Mouse (Mus musculus): ENCODE results near the gene Foxp1. TPM values are rescaled to one million over a fixed set of nuclear protein-coding genes. Genes with fewer than 3 reads are reported as not detected.

The Foxp1 gene
- polyA plus RNA-seq, 1 experiment from 2014 or later, result 36.4 TPM

DNA sequence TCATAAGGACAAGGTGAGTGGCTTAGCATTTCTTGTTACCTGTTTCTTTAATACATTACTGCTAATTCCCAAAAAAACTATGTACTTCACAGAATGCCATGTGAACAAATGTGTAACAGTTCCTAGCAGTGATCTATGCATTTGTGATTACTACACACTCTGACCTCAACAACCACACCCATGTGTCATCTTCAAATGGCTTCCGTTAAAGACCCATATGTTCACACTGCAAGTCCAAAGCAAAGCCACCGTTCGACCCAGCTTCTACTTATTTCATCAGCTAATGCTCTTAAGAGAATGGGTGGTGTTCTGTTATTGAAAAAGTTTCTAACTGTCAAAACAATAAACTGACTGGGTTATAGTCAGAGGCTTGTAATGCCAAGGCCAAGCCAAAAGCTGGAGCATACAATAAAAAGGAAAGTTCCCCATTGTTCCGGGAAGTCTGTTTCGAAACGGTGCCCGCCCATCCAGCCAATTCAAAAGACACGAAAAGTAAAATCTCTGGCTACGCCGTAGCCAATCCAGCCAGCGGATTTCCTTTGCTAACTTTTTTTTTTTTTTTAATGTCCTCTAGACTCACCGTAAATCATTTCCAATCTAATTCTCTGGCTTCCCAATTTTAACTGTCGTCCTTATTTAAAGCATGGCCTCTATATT, 187.2 kb downstream of the Foxp1 start:
- H3K36me3 ChIP-seq (ENCODE audit: insufficient read depth, low read length), result no peaks in the 10 kb centered on the region
- no peak overlapping the region for H3K27ac ChIP-seq (ENCODE audit: low read length)
- no peak for ATAC-seq (ENCODE audit: low FRiP score, low TSS enrichment)
- H3K4me3 ChIP-seq (ENCODE audit: low read length), result no peak overlapping the region
- WGBS, result 40% methylated on average over 13 of the region's 13 CpGs
- H3K4me1 ChIP-seq (ENCODE audit: insufficient read depth, low read length), result peaks cover 36% of the 10 kb centered on the region
- peaks cover 2% of the 10 kb centered on the region; the same call in 1 of the 2 replicates for H3K27me3 ChIP-seq (ENCODE audit: insufficient read depth, low read length)
- peak overlapping the region; percentile 2 for H3K4me2 ChIP-seq (replicated peaks; ENCODE audit: low read depth, low read length)
- no peak overlapping the region for H3K9ac ChIP-seq (replicated peaks; ENCODE audit: low read length)
- H3K9me3 ChIP-seq (ENCODE audit: low read length), result no peaks in the 10 kb centered on the region

DNA sequence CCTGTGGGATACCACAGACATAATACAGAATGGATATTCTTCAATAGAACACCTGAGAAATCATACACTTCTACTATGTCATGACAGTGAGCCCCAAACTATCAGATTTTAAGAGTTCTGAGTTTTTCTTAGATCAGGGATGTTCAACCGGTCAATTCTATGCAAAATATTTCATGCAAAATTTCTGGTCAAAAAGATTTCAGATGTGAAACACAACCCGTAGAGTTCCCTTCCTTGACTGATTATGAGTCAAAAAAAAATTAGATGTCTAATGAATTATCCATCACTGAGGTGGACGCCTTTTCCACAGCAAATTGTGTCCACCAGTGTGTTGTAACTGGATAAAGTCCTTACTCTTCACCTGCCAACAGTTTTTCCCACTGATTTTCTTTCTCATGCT, 188.3 kb downstream of the Foxp1 start:
- Histone ChIP-seq H3K36me3 (ENCODE audit: insufficient read depth, low read length) (no peaks in the 10 kb centered on the region), H3K4me3 (ENCODE audit: low read length) (no peak overlapping the region), H3K9ac (replicated peaks; ENCODE audit: low read length) (no peak overlapping the region), H3K4me2 (replicated peaks; ENCODE audit: low read depth, low read length) (no peak overlapping the region), H3K4me1 (ENCODE audit: insufficient read depth, low read length) (peaks cover 37% of the 10 kb centered on the region), H3K27me3 (ENCODE audit: insufficient read depth, low read length) (peaks cover 2% of the 10 kb centered on the region; the same call in 1 of the 2 replicates), H3K27ac (ENCODE audit: low read length) (no peak overlapping the region), H3K9me3 (ENCODE audit: low read length) (no peaks in the 10 kb centered on the region)
- no peak for ATAC-seq (ENCODE audit: low FRiP score, low TSS enrichment)
- 92% methylated on average over 3 of the region's 3 CpGs for WGBS

DNA sequence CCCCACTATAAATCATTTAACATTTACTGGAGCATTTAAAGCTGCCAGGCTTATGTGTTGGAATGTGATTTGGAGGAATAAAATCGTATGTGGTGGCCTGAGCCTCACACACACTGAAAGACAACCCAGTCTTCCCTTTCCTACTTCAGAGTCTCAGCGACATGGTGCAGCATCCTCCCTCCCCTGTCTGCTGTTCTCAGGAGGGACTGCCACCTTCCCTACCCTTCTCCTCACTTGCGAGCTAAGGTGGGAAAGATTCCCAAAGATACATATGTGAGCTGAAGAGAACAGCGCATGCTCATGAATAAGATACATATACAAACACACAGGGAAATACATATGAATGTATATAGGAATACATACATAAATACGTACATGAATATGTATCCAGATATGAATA, 189.4 kb downstream of the Foxp1 start:
- Histone ChIP-seq H3K9ac (replicated peaks; ENCODE audit: low read length) (no peak overlapping the region), H3K9me3 (ENCODE audit: low read length) (no peaks in the 10 kb centered on the region), H3K27me3 (ENCODE audit: insufficient read depth, low read length) (peaks cover 2% of the 10 kb centered on the region; the same call in 1 of the 2 replicates), H3K4me3 (ENCODE audit: low read length) (no peak overlapping the region), H3K27ac (ENCODE audit: low read length) (no peak overlapping the region), H3K36me3 (ENCODE audit: insufficient read depth, low read length) (no peaks in the 10 kb centered on the region), H3K4me1 (ENCODE audit: insufficient read depth, low read length) (peaks cover 38% of the 10 kb centered on the region), H3K4me2 (replicated peaks; ENCODE audit: low read depth, low read length) (no peak overlapping the region)
- ATAC-seq (ENCODE audit: low FRiP score, low TSS enrichment), result no peak
- 73% methylated on average over 5 of the region's 5 CpGs for WGBS

DNA sequence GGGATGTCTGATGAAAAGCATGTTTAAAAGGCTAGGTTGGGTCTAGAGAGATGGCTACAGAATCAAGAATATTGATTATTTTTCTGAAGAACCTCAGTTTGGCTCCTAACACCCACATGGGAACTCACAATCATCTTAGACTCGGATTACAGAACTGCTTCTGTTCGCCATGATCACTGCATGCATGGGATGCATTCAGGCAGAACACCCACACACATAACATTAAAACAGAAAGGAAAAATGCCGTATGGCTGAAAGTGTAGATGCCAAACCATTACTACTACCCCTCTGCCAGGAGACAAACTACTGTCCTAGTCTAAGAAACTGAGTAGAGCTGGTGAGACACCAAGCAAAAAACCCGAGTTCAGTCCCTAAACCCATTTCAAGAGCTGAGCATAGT, 192.4 kb downstream of the Foxp1 start:
- WGBS, result 68% methylated on average over 4 of the region's 4 CpGs
- Histone ChIP-seq H3K9ac (replicated peaks; ENCODE audit: low read length) (no peak overlapping the region), H3K36me3 (ENCODE audit: insufficient read depth, low read length) (no peaks in the 10 kb centered on the region), H3K4me1 (ENCODE audit: insufficient read depth, low read length) (peaks cover 12% of the 10 kb centered on the region; the same call in 1 of the 2 replicates), H3K4me2 (replicated peaks; ENCODE audit: low read depth, low read length) (no peak overlapping the region), H3K27ac (ENCODE audit: low read length) (no peak overlapping the region), H3K9me3 (ENCODE audit: low read length) (no peaks in the 10 kb centered on the region), H3K4me3 (ENCODE audit: low read length) (no peak overlapping the region), H3K27me3 (ENCODE audit: insufficient read depth, low read length) (peaks cover 2% of the 10 kb centered on the region; the same call in 1 of the 2 replicates)
- no peak for ATAC-seq (ENCODE audit: low FRiP score, low TSS enrichment)

DNA sequence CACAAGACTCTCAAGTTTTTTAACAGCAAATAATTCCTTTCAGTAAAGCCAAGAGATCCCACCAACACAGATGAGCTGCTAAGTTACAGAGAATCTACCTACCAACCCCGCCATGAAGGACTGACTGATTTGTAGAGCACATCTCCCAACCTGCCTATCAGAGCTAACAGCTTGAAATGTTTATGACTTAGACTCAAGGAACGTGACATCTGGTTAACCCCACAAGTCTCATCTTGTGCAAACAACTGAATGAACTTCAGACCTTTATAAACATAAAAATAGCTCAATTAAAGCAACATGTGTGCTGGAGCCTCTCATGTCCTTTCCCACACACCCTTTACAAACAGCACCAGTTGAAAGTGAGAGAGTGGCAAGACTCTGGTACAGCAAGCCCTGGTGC, 193.9 kb downstream of the Foxp1 start:
- Histone ChIP-seq H3K27ac (ENCODE audit: low read length) (no peak overlapping the region), H3K4me3 (ENCODE audit: low read length) (no peak overlapping the region), H3K9ac (replicated peaks; ENCODE audit: low read length) (no peak overlapping the region), H3K4me1 (ENCODE audit: insufficient read depth, low read length) (peaks cover 11% of the 10 kb centered on the region; the same call in 1 of the 2 replicates), H3K4me2 (replicated peaks; ENCODE audit: low read depth, low read length) (no peak overlapping the region), H3K9me3 (ENCODE audit: low read length) (no peaks in the 10 kb centered on the region), H3K36me3 (ENCODE audit: insufficient read depth, low read length) (no peaks in the 10 kb centered on the region), H3K27me3 (ENCODE audit: insufficient read depth, low read length) (peaks cover 2% of the 10 kb centered on the region; the same call in 1 of the 2 replicates)
- WGBS, result 33% methylated on average over 2 of the region's 2 CpGs
- no peak for ATAC-seq (ENCODE audit: low FRiP score, low TSS enrichment)

DNA sequence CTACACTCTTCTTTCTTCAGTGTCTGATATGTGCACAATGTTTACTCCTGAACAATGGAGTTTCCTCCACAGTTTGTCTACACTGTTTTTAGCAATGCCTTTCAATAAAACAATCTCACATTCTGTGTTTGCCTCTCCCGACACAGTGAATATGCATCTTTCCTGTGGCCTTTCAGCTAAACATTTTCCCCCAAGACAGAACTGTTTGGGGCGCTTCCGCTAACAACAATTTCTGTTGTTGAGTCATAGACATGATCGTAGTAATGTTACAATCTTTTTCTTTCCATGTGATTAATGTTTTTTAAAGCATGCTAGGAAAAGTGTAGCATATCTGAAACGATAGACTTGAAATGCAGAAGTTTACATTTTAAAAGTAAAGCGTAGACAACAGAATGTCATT, 194.4 kb downstream of the Foxp1 start:
- Histone ChIP-seq H3K36me3 (ENCODE audit: insufficient read depth, low read length) (no peaks in the 10 kb centered on the region), H3K9ac (replicated peaks; ENCODE audit: low read length) (no peak overlapping the region), H3K27ac (ENCODE audit: low read length) (no peak overlapping the region), H3K4me3 (ENCODE audit: low read length) (no peak overlapping the region), H3K9me3 (ENCODE audit: low read length) (no peaks in the 10 kb centered on the region), H3K27me3 (ENCODE audit: insufficient read depth, low read length) (peaks cover 1% of the 10 kb centered on the region; the same call in 1 of the 2 replicates), H3K4me1 (ENCODE audit: insufficient read depth, low read length) (peaks cover 11% of the 10 kb centered on the region; the same call in 1 of the 2 replicates), H3K4me2 (replicated peaks; ENCODE audit: low read depth, low read length) (no peak overlapping the region)
- ATAC-seq (ENCODE audit: low FRiP score, low TSS enrichment), result no peak
- WGBS, result 72% methylated on average over 6 of the region's 6 CpGs

DNA sequence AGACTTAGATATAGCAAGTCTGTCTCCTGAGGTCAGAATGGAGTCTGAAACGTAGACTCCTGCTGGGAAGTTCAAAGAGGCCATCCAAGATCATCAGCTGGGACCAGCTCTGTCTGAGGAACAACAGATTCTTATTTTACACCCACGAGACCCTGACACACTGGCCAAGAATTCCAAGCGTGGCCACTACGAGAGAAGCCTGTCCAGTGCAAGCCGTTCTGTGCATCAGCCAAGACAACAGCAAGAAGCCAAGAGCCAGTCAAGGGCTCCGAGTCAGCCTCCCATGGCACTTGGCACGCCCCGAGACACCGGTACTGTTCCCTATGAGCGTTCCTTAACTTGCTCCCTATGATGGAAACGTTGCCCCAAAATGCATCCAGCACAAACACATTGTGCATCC, 194.8 kb downstream of the Foxp1 start:
- H3K9me3 ChIP-seq (ENCODE audit: low read length), result no peaks in the 10 kb centered on the region
- 60% methylated on average over 11 of the region's 11 CpGs for WGBS
- H3K27ac ChIP-seq (ENCODE audit: low read length), result no peak overlapping the region
- ATAC-seq (ENCODE audit: low FRiP score, low TSS enrichment), result no peak
- H3K27me3 ChIP-seq (ENCODE audit: insufficient read depth, low read length), result no peaks in the 10 kb centered on the region
- H3K9ac ChIP-seq (replicated peaks; ENCODE audit: low read length), result no peak overlapping the region
- H3K4me1 ChIP-seq (ENCODE audit: insufficient read depth, low read length), result peaks cover 11% of the 10 kb centered on the region; the same call in 1 of the 2 replicates
- H3K4me3 ChIP-seq (ENCODE audit: low read length), result no peak overlapping the region
- H3K4me2 ChIP-seq (replicated peaks; ENCODE audit: low read depth, low read length), result no peak overlapping the region
- H3K36me3 ChIP-seq (ENCODE audit: insufficient read depth, low read length), result no peaks in the 10 kb centered on the region

DNA sequence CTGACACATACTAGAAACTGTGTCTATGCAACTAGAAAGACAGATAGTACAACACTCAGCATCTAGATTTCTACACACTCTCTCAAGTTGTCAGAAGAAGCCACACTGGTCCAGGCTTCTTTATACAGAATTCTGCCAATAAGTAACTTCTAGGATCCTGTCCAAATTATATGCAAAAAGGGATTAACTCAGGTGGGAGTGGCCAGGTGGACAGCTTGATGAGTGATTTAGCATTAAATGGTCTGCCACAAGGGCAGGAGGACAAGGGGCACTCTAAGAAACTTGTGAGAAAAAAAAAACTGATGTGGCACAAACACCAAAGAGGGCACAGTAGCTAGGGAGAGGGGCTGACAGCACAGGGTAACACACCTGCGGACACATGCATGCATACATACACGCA, 196.6 kb downstream of the Foxp1 start:
- H3K27ac ChIP-seq (ENCODE audit: low read length), result no peak overlapping the region
- no peaks in the 10 kb centered on the region for H3K36me3 ChIP-seq (ENCODE audit: insufficient read depth, low read length)
- H3K4me2 ChIP-seq (replicated peaks; ENCODE audit: low read depth, low read length), result no peak overlapping the region
- peaks cover 11% of the 10 kb centered on the region; the same call in 1 of the 2 replicates for H3K4me1 ChIP-seq (ENCODE audit: insufficient read depth, low read length)
- H3K9ac ChIP-seq (replicated peaks; ENCODE audit: low read length), result no peak overlapping the region
- 87% methylated on average over 2 of the region's 2 CpGs for WGBS
- no peak for ATAC-seq (ENCODE audit: low FRiP score, low TSS enrichment)
- H3K9me3 ChIP-seq (ENCODE audit: low read length), result no peaks in the 10 kb centered on the region
- H3K4me3 ChIP-seq (ENCODE audit: low read length), result no peak overlapping the region
- H3K27me3 ChIP-seq (ENCODE audit: insufficient read depth, low read length), result no peaks in the 10 kb centered on the region

DNA sequence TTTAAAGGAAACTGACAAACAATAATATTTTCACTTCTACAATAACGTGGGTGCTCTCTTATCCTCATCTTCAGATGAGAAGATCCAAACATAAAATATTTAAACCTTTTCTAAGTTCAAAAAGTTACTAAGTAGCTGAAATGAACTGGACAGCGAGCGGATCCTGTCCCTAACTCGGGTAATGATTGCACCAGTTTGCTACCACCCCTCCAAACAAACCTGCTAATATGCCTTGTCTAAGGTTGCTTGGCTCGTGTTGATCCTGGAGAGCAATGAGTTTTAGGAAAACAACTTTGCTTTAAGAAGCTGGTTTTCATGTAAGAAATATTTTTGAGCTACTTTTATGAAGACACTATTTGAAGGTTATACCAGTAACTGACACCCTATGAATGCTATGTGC, 197.1 kb downstream of the Foxp1 start:
- Histone ChIP-seq H3K4me2 (replicated peaks; ENCODE audit: low read depth, low read length) (no peak overlapping the region), H3K4me3 (ENCODE audit: low read length) (no peak overlapping the region), H3K27ac (ENCODE audit: low read length) (no peak overlapping the region), H3K9me3 (ENCODE audit: low read length) (no peaks in the 10 kb centered on the region), H3K9ac (replicated peaks; ENCODE audit: low read length) (no peak overlapping the region), H3K27me3 (ENCODE audit: insufficient read depth, low read length) (no peaks in the 10 kb centered on the region), H3K36me3 (ENCODE audit: insufficient read depth, low read length) (no peaks in the 10 kb centered on the region), H3K4me1 (ENCODE audit: insufficient read depth, low read length) (peaks cover 11% of the 10 kb centered on the region; the same call in 1 of the 2 replicates)
- ATAC-seq (ENCODE audit: low FRiP score, low TSS enrichment), result no peak
- 85% methylated on average over 5 of the region's 5 CpGs for WGBS

DNA sequence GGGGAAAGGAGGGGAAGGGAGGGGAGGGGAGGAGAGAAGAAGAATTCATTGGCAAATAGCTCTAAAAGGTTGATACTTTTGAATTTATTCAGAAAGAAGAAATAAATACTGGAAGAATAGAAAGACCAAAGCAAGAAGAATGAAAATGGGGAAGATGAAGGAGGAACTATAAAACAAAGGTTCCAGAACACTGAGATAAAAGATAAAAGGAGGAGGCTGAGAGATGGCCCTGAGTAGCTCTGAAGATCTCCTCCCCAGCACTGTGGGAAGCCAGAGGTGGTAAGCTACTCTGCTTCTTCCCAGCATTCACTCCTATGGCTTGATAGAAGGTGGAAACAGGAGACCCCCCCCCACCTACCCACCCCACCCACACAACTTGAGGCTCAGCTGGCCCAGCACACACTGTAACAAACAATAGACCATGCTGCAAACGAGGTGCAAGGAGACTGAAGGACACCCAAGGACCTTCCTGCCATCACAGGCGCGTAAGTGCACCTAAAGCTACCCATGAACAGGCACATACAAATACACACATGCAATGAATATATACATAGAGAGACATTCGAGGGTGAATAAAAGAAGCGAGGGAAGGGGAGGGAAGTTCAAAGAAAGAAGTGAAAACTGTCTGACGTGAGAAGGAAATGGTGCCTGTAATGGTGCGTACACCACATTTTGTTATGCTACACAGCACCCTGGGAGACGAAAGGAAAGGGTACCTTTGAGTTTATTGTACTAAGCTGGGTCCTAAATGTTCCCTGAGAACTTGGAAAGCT, 200.2 kb downstream of the Foxp1 start:
- Histone ChIP-seq H3K9me3 (ENCODE audit: low read length) (no peaks in the 10 kb centered on the region), H3K27me3 (ENCODE audit: insufficient read depth, low read length) (no peaks in the 10 kb centered on the region), H3K4me3 (ENCODE audit: low read length) (no peak overlapping the region), H3K36me3 (ENCODE audit: insufficient read depth, low read length) (no peaks in the 10 kb centered on the region), H3K9ac (replicated peaks; ENCODE audit: low read length) (no peak overlapping the region), H3K4me1 (ENCODE audit: insufficient read depth, low read length) (0 out of 2 replicates have a peak, but pooled peaks cover 6% of the 10 kb centered on the region), H3K4me2 (replicated peaks; ENCODE audit: low read depth, low read length) (no peak overlapping the region), H3K27ac (ENCODE audit: low read length) (no peak overlapping the region)
- 81% methylated on average over 8 of the region's 8 CpGs for WGBS
- ATAC-seq (ENCODE audit: low FRiP score, low TSS enrichment), result no peak

Measured in kidney, embryonic 16.5 days (tissue).